Mouse (Mus musculus) intestine, embryonic 14.5 days (tissue): ENCODE data around the gene Fam205a4. TPM values are rescaled to one million over a fixed set of nuclear protein-coding genes. Genes with fewer than 3 reads are reported as not detected.
"Not testable (repeated sequence)": the region's sequence is repeated elsewhere in the genome, so short reads cannot be mapped to it uniquely, and the experiment has no call there.

Experiments used
- ATAC-seq: fragments of 200-750 bp; cut with Nextera tagmentation; replicated peaks from 2 replicates; pipeline ENCODE4 v1.8.0; 2017; ENCODE audit warnings: low read depth, moderate number of reproducible peaks, moderate TSS enrichment, moderate library complexity; ENCODE audit not compliant: low FRiP score, low TSS enrichment
- DNase-seq: peaks from one replicate; pipeline ENCODE4 v3.0.0-alpha.2; 2018; ENCODE audit warnings: low spot score
- H3K27ac ChIP-seq: fragments of 300-500 bp; sonication (generic); 2 replicates; pipeline ENCODE4 v1.5.1; 2014; ENCODE audit warnings: low read depth, mild to moderate bottlenecking, control low read depth
- H3K27me3 ChIP-seq: fragments of 300-500 bp; sonication (generic); replicated peaks from 2 replicates; pipeline ENCODE4 v1.6.1; 2014; ENCODE audit warnings: low read length, control low read depth; ENCODE audit not compliant: control insufficient read depth, insufficient read depth
- H3K36me3 ChIP-seq: fragments of 300-500 bp; sonication (generic); 2 replicates; pipeline ENCODE4 v1.6.1; 2014; ENCODE audit warnings: low read length, control low read depth; ENCODE audit not compliant: control insufficient read depth, insufficient read depth
- H3K4me1 ChIP-seq: fragments of 300-500 bp; sonication (generic); replicated peaks from 2 replicates; pipeline ENCODE4 v1.6.1; 2014; ENCODE audit warnings: low read length, control low read depth, mixed read lengths; ENCODE audit not compliant: control insufficient read depth, insufficient read depth
- H3K4me2 ChIP-seq: fragments of 300-500 bp; sonication (generic); 2 replicates; pipeline ENCODE4 v1.6.1; 2014; ENCODE audit warnings: low read length
- H3K4me3 ChIP-seq: fragments of 300-500 bp; sonication (generic); 2 replicates; pipeline ENCODE4 v1.5.1; 2014; ENCODE audit warnings: low read depth, low read length, control low read depth, mixed read lengths
- H3K9ac ChIP-seq: fragments of 300-500 bp; sonication (generic); 2 replicates; pipeline ENCODE4 v1.6.1; 2014; ENCODE audit warnings: mild to moderate bottlenecking, low read length
- H3K9me3 ChIP-seq: fragments of 300-500 bp; sonication (generic); 2 replicates; pipeline ENCODE4 v1.6.1; 2016; ENCODE audit warnings: low read length, control low read depth; ENCODE audit not compliant: control insufficient read depth
- WGBS: fragments of 180-500 bp; shearing (Covaris S2); extraction: QIAGEN DNeasy Blood & Tissue Kit; methylation state at CpG from one replicate; pipeline ENCODE4 v1.1.7; 2014; 5-methylcytosine and 5-hydroxymethylcytosine counted together
- polyA plus RNA-seq: library from polyadenylated mRNA; unstranded; fragments of >200 nt; fragmentation: Nextera tagmentation; extraction: Ambion mirVana; gene quantifications from 2 replicates; pipeline ENCODE4 v1.2.1, GENCODE M21; 2014

Fam205a4 gene
- polyA plus RNA-seq = 0.23 and 0.41 TPM in 2 replicates

GRCm38 (mm10) chr4:41965758-41966157 lies at the start of gene Fam205a4:
TSS of gene Fam205a4 (plus strand) at chr4:41966058.
- H3K27ac ChIP-seq, H3K9ac ChIP-seq, H3K4me3 ChIP-seq, H3K27me3 ChIP-seq, H3K36me3 ChIP-seq, H3K4me1 ChIP-seq, DNase-seq, ATAC-seq, H3K9me3 ChIP-seq, H3K4me2 ChIP-seq: not testable (repeated sequence)
- WGBS = no CpG with 5 or more reads among the region's 1 CpGs

GRCm38 (mm10) chr4:41941272-41941671 lies 24.6 kb upstream of the Fam205a4 start, which contains the start of gene Gm20878:
TSS of gene Gm20878 (plus strand) at chr4:41941572.
- ATAC-seq, DNase-seq: not testable (repeated sequence)
- no CpG with 5 or more reads among the region's 8 CpGs for WGBS

More at GRCm38 (mm10) chr4:41941272-41941671, 24.6 kb upstream of the Fam205a4 start, which contains the start of gene Gm20878:
- not testable (repeated sequence) for H3K27me3 ChIP-seq, H3K4me1 ChIP-seq, H3K36me3 ChIP-seq, H3K9me3 ChIP-seq, H3K4me3 ChIP-seq, H3K4me2 ChIP-seq, H3K27ac ChIP-seq, H3K9ac ChIP-seq

Other genes starting within 250 kb of the Fam205a4 start
- gene Dctn3, start 242.9 kb upstream of the Fam205a4 start, polyA plus RNA-seq = 123 and 124 TPM in 2 replicates
- not detected in 2 replicates for gene Arid3c, start 234.9 kb upstream of the Fam205a4 start, polyA plus RNA-seq
- 44.8 and 47.7 TPM in 2 replicates for gene Galt, start 210.8 kb upstream of the Fam205a4 start, polyA plus RNA-seq
- gene Sigmar1, start 209.9 kb upstream of the Fam205a4 start, polyA plus RNA-seq = 113 TPM in 2 replicates
- gene Ccl27a, start 191.8 kb upstream of the Fam205a4 start, polyA plus RNA-seq = 35.0 and 39.3 TPM in 2 replicates
- 20.5 TPM in 1 of 2 replicates, not detected in the other for gene Gm21541, start 62.4 kb upstream of the Fam205a4 start, polyA plus RNA-seq
- gene Gm20878, start 24.5 kb upstream of the Fam205a4 start, polyA plus RNA-seq = 2.0 and 2.4 TPM in 2 replicates
- 0.17 TPM in 1 of 2 replicates, not detected in the other for gene Gm21093, start 68.7 kb downstream of the Fam205a4 start, polyA plus RNA-seq
- not detected in 2 replicates for gene Gm3893, start 125.1 kb downstream of the Fam205a4 start, polyA plus RNA-seq
- not detected in 2 replicates for gene Gm13304, start 148.8 kb downstream of the Fam205a4 start, polyA plus RNA-seq
- gene Gm13306, start 187.4 kb downstream of the Fam205a4 start, polyA plus RNA-seq = not detected in 2 replicates
- gene Gm13305, start 202.5 kb downstream of the Fam205a4 start, polyA plus RNA-seq = not detected in 2 replicates